Mouse (Mus musculus) embryonic fibroblast, embryonic 13.5 days (primary cell): ENCODE data around the gene Map3k5.

ENCODE experiments used
- CTCF ChIP-seq: IDR thresholded peaks from 2 replicates; pipeline ENCODE4 v1.5.1; 2011; ENCODE audit warnings: mild to moderate bottlenecking, control low read depth, low read length, moderate library complexity, borderline replicate concordance; ENCODE audit not compliant: insufficient read depth
- POLR2A ChIP-seq: IDR thresholded peaks from 2 replicates; pipeline ENCODE4 v1.6.1; 2011; ENCODE audit warnings: low read depth, mild to moderate bottlenecking, control low read depth, low read length, moderate library complexity

DNA sequence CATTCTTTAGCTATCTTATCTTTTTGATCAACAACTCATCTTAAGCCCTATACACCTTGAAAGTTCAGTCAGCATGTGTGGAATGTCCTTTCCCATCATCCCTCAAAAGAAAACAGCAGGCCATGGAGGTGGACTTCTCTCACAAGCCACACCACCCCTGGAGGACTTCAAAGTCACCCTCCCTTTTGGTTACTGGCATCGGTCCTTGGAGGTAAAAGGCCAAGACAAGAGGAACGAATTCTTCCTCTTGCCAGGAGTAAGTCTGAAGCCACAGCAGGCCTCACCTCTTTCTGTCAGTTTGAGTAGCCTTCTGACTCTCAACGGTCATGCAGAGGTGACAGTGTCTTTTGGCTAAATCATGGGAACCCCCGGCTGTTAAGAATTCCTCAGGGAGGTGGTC lies 250.1 kb downstream of the Map3k5 start:
- TF ChIP-seq CTCF (no peak), POLR2A (no peak)
